Mouse (Mus musculus): ENCODE results near the gene Eefsec.

DNA sequence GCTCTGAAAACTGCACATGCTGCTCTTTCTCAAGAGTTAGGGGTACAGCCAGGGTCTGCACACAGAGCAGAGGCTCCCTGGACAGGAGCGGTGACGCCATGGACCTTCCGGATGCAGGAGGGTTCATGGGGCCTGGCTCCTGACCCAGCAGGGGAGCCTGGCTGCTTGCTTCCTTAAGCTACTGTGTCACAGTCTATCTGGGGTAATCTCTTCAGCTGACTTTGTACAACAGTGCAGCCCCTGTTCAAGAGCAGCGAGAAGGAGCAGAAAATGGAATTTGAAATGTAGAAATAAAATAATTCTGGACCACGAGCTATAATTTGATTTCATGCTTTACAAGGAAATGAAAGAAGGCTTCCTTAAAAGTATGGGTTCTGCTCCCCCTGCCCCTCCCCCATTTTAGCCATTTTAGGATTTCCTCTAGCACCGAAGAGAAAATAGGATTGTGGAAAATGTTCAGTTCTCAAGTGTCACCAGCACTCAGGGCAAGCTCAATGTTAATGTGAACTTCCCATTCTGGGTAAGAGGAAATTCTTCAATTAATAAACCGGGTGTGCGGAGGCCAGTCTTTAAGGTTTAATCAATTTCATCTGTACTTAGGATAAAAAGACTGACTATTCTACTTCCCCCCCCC is 61.8 kb downstream of the Eefsec start:
- TF ChIP-seq CTCF (IDR thresholded peaks at IDR 0.05; ENCODE audit: control insufficient read depth, insufficient read depth, low read length) (no peak), POLR2A (IDR thresholded peaks at IDR 0.05; ENCODE audit: borderline replicate concordance, control insufficient read depth, low read depth, low read length) (no peak)

Measured in bone marrow, adult 2 months (tissue).